Mouse (Mus musculus) small intestine, adult 2 months (tissue): Measurements from ENCODE around the gene Slc8a1.

Experiments used
- CTCF ChIP-seq: fragments of 200-500 bp; IDR thresholded peaks from 2 replicates; pipeline ENCODE4 v1.5.1; 2012; ENCODE audit warnings: low read depth, mild to moderate bottlenecking, control low read depth, inconsistent platforms, low read length, moderate library complexity, mixed read lengths; ENCODE audit not compliant: insufficient replicate concordance, insufficient read length; ENCODE audit errors: extremely low read depth
- POLR2A ChIP-seq: fragments of 200-500 bp; IDR thresholded peaks from 2 replicates; pipeline ENCODE4 v1.6.1; 2012; ENCODE audit warnings: low read depth, mild to moderate bottlenecking, control low read depth, inconsistent platforms, low read length, moderate library complexity

DNA sequence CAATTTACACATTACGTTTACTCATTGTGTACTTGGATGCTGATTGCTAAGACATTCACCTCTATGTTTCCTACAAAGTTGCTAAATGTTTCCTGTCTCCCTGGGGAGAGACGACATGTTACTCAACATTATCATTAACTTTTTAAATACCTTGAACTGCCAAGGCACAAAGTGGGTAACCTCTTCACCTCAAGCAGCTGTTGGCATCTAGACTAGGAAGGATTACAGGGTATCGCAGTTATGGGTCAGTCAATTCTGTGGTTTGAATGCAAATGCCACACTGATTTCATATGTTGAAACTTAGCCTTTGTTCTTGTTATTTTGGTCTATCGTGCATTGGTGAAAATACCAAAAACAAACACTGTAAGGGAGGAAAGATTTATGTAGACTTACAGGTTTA is 378.1 kb downstream of the Slc8a1 start:
- TF ChIP-seq POLR2A, result no peak
- TF ChIP-seq CTCF, result no peak
